Mouse (Mus musculus) lung, adult 2 months (tissue): ENCODE results near the gene Vps26a. TPM values are rescaled to one million over a fixed set of nuclear protein-coding genes. Genes with fewer than 3 reads are reported as not detected.

Source experiments
- DNase-seq: peaks from one replicate; pipeline ENCODE4 v3.0.0; 2022
- H3K4me1 ChIP-seq: fragments of 200-500 bp; 2 replicates; pipeline ENCODE4 v1.6.1; 2011; ENCODE audit warnings: low read length; ENCODE audit not compliant: control insufficient read depth, insufficient read depth
- H3K4me3 ChIP-seq: fragments of 200-500 bp; replicated peaks from 2 replicates; pipeline ENCODE3; 2011; ENCODE audit warnings: low read depth, mild to moderate bottlenecking, control low read depth, low read length; ENCODE audit errors: extremely low read depth
- CTCF ChIP-seq: fragments of 200-500 bp; IDR thresholded peaks from 2 replicates; pipeline ENCODE4 v1.5.1; 2011; ENCODE audit warnings: mild to moderate bottlenecking, low read length, control low read depth; ENCODE audit not compliant: insufficient read depth
- POLR2A ChIP-seq: fragments of 200-500 bp; IDR thresholded peaks from 2 replicates; pipeline ENCODE4 v1.6.1; 2011; ENCODE audit warnings: low read depth, mild to moderate bottlenecking, control low read depth, low read length, borderline replicate concordance; ENCODE audit errors: extremely low read depth
- WGBS: fragments of 180-500 bp; shearing (Covaris S2); methylation state at CpG from one replicate; pipeline ENCODE4 v1.1.7; 2018; 5-methylcytosine and 5-hydroxymethylcytosine counted together
- polyA plus RNA-seq: library from polyadenylated mRNA; depleted of rRNA; stranded (reverse); fragments of >200 nt; gene quantifications from 2 replicates; pipeline ENCODE4 v1.2.3, GENCODE M21; 2012; rRNA removed

The Vps26a gene
- polyA plus RNA-seq, 1 experiment = 13.9 TPM

DNA sequence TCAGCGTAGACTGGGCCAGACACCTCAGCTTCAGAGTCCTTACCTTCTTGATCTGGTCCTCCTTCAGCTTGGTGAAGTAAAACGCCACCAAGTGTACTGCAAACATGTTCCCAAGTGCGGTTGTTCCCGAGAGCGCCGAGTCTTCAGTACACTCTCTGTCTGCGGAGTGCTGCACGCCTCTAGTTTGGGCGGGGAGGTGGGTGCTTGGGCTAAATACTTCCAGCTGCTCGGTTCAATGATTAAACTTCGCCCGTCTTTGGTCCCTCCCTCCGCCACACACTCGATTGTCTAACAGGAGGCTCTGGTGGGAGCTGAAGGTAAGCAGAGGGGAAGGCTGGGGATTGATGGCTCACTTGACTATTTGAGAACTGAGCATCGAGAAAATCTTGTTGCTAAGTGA is 64.3 kb downstream of the Vps26a start, which contains the start of gene Hkdc1:
TSS of gene Hkdc1 (minus strand) at position 237 of the 400 bp plus-strand sequence.
- peak; percentile 28 for DNase-seq
- no peak within 1 kb of the TSS for H3K4me3 ChIP-seq
- H3K4me1 ChIP-seq = no peaks in the 10 kb centered on the region
- 49% methylated on average over 15 of the region's 15 CpGs for WGBS
- TF ChIP-seq POLR2A (no peak), CTCF (no peak)

GRCm38 (mm10) chr10:62421127-62421526 is 65.5 kb downstream of the Vps26a start:
- TF ChIP-seq POLR2A = no peak
- no peak for TF ChIP-seq CTCF
- DNase-seq = no peak
- 76% methylated on average over 3 of the region's 3 CpGs for WGBS
- Histone ChIP-seq H3K4me1 (no peaks in the 10 kb centered on the region), H3K4me3 (no peak overlapping the region)

- no peak for DNase-seq
- no peak for TF ChIP-seq POLR2A
- no peak for TF ChIP-seq CTCF
- Histone ChIP-seq H3K4me3 (no peak overlapping the region), H3K4me1 (no peaks in the 10 kb centered on the region)
- WGBS = 32% methylated on average over 6 of the region's 6 CpGs
Measured at GRCm38 (mm10) chr10:62420399-62420798, 66.2 kb downstream of the Vps26a start.

GRCm38 (mm10) chr10:62419422-62419821 is 67.2 kb downstream of the Vps26a start:
- no peak overlapping the region for H3K4me3 ChIP-seq
- 71% methylated on average over 5 of the region's 5 CpGs for WGBS
- no peak for DNase-seq
- H3K4me1 ChIP-seq = no peaks in the 10 kb centered on the region
- no peak for TF ChIP-seq POLR2A
- TF ChIP-seq CTCF = no peak

- TF ChIP-seq POLR2A (no peak), CTCF (no peak)
- WGBS = 82% methylated on average over 7 of the region's 7 CpGs
- DNase-seq = no peak
- H3K4me3 ChIP-seq = no peak overlapping the region
- H3K4me1 ChIP-seq = no peaks in the 10 kb centered on the region
Measured at GRCm38 (mm10) chr10:62418831-62419356, 67.7 kb downstream of the Vps26a start.

GRCm38 (mm10) chr10:62413606-62413982 is 73.0 kb downstream of the Vps26a start:
- 21% methylated on average over 4 of the region's 4 CpGs for WGBS
- DNase-seq = peak; percentile 30
- Histone ChIP-seq H3K4me1 (no peaks in the 10 kb centered on the region), H3K4me3 (no peak overlapping the region)
- TF ChIP-seq CTCF (no peak), POLR2A (no peak)

- no peaks in the 10 kb centered on the region for H3K4me1 ChIP-seq
- no peak for DNase-seq
- TF ChIP-seq POLR2A (no peak), CTCF (no peak)
- no peak overlapping the region for H3K4me3 ChIP-seq
- WGBS = 20% methylated on average over 8 of the region's 8 CpGs
Measured at GRCm38 (mm10) chr10:62412906-62413605, 73.5 kb downstream of the Vps26a start.

- no peak for TF ChIP-seq CTCF
- no peak for TF ChIP-seq POLR2A
- Histone ChIP-seq H3K4me3 (no peak overlapping the region), H3K4me1 (no peaks in the 10 kb centered on the region)
- WGBS = 71% methylated on average over 19 of the region's 19 CpGs
- no peak for DNase-seq
Measured at GRCm38 (mm10) chr10:62411431-62412410, 74.9 kb downstream of the Vps26a start.

DNA sequence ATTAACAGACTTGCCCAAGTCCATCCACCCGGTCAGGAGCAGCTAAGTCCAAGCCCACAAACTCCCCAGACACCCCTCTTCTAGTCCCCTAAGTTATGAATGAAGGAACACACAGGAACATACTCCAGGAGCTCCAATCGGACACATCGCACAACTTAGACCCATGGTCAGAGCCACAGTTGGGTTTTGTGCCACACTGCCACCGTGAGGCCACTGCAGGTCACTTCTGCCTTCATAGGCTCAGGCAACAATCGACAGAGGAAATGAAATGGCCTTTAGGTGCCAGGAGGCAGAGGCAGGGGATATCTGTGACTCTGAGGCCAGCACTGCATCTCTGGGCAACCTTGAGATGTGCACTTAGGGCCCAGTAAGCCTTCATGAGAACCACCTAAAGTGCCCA is 75.7 kb downstream of the Vps26a start:
- TF ChIP-seq CTCF (peak; percentile 97), POLR2A (no peak)
- no peaks in the 10 kb centered on the region for H3K4me1 ChIP-seq
- peak; percentile 62 for DNase-seq
- no peak overlapping the region for H3K4me3 ChIP-seq
- 5% methylated on average over 5 of the region's 5 CpGs for WGBS

Other genes with a start within 250 kb of the Vps26a start
- gene Tacr2, start 234.4 kb downstream of the Vps26a start, polyA plus RNA-seq = 0.76 and 0.96 TPM in 2 replicates
- gene Hk1, start 106.9 kb downstream of the Vps26a start, polyA plus RNA-seq = 34.2 and 45.5 TPM in 2 replicates
- 4.7 TPM in 2 replicates for gene Hkdc1, start 64.3 kb downstream of the Vps26a start, polyA plus RNA-seq
- 0.09 TPM in 1 of 2 replicates, not detected in the other for gene 4930507D05Rik, start 37.3 kb downstream of the Vps26a start, polyA plus RNA-seq
- gene Supv3l1, start 37.1 kb downstream of the Vps26a start, polyA plus RNA-seq = 7.6 and 11.9 TPM in 2 replicates
- 48.6 and 82.7 TPM in 2 replicates for gene Srgn, start 40.6 kb upstream of the Vps26a start, polyA plus RNA-seq
- 37.8 and 45.5 TPM in 2 replicates for gene Kif1bp, start 91.7 kb upstream of the Vps26a start, polyA plus RNA-seq
- gene Ddx21, start 115.5 kb upstream of the Vps26a start, polyA plus RNA-seq = 7.2 and 13.4 TPM in 2 replicates
- gene Ddx50, start 164.4 kb upstream of the Vps26a start, polyA plus RNA-seq = 8.9 and 14.1 TPM in 2 replicates
- 0.99 and 1.0 TPM in 2 replicates for gene Stox1, start 239.3 kb upstream of the Vps26a start, polyA plus RNA-seq